Mouse (Mus musculus) cerebellum, adult 2 months (tissue): ENCODE measurements at regions not wholly inside any gene's neighbourhood (a gene's known extent, or its start where the extent isn't known, plus 50 kb on each side); places are given as distances from the start of the nearest gene placed in this dataset.

Experiments used
- CTCF ChIP-seq: fragments of 200-500 bp; IDR thresholded peaks from 2 replicates; pipeline ENCODE4 v1.5.1; 2011; ENCODE audit warnings: low read depth, mild to moderate bottlenecking, control low read depth, low read length, moderate library complexity, borderline replicate concordance; ENCODE audit not compliant: insufficient read depth
- POLR2A ChIP-seq: fragments of 200-500 bp; IDR thresholded peaks from 2 replicates; pipeline ENCODE4 v1.6.1; 2011; ENCODE audit warnings: low read length, control low read depth, borderline replicate concordance; ENCODE audit not compliant: insufficient read depth

GRCm38 (mm10) chr5:119365157-119365556 lies 305.3 kb upstream of the Tbx3 start:
- TF ChIP-seq POLR2A (no peak), CTCF (no peak)
